Mouse (Mus musculus) erythroblast, embryonic 14.5 days (primary cell): ENCODE data around the gene Ccnf.

Source experiments
- GATA1 ChIP-seq: IDR thresholded peaks from 2 replicates; pipeline ENCODE4 v1.6.1; 2012; ENCODE audit warnings: low read length, inconsistent platforms, mixed read lengths
- TAL1 ChIP-seq: IDR thresholded peaks from 3 replicates; pipeline ENCODE4 v1.6.1; 2012; ENCODE audit warnings: low read length, inconsistent platforms, mixed read lengths

DNA sequence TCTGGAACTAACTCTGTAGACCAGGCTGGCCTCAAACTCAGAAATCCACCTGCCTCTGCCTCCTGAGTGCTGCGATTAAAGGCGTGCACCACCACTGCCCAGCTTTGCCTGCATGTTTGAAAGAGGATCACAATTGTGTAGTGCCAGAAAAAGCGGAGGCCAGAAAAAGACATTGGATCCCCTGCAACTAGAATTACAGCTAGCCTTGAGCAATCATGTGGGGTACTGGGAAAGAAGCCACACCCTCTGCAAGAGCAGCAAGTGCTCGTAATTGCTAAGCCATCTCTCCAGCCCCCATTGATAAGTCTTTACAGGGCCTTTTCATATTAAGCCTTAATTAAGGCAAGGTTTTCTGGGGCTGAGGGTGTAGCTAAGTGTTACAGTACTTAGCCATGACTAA lies 59.8 kb downstream of the Ccnf start:
- TF ChIP-seq TAL1 (no peak), GATA1 (no peak)
